Mouse (Mus musculus) E14TG2a.4 (cell line): ENCODE measurements around the gene Cep295nl.

ENCODE experiments used
- CTCF ChIP-seq: conservative IDR thresholded peaks from 2 replicates; pipeline ENCODE4 v1.5.1; 2014; ENCODE audit warnings: low read length
- POU5F1 ChIP-seq: IDR thresholded peaks from 2 replicates; pipeline ENCODE4 v1.6.1; 2014; ENCODE audit warnings: low read length, borderline replicate concordance

GRCm38 (mm10) chr11:118292671-118293070 is 49.6 kb downstream of the Cep295nl start:
- TF ChIP-seq CTCF: no peak
- TF ChIP-seq POU5F1: no peak
